Mouse (Mus musculus) midbrain, embryonic 11.5 days (tissue): ENCODE measurements around the gene Nxnl1. TPM values are rescaled to one million over a fixed set of nuclear protein-coding genes. Genes with fewer than 3 reads are reported as not detected.
A peak's percentile ranks its signal among the peaks of the same experiment; 100 is the strongest.

ENCODE experiments used
- ATAC-seq: fragments of 200-750 bp; cut with Nextera tagmentation; 2 replicates; pipeline ENCODE4 v1.8.0; 2017; ENCODE audit warnings: moderate TSS enrichment, moderate library complexity; ENCODE audit not compliant: low FRiP score
- DNase-seq: peaks from one replicate; pipeline ENCODE4 v3.0.0; 2015; ENCODE audit warnings: low spot score; ENCODE audit errors: missing footprints
- H3K27ac ChIP-seq: fragments of 300-500 bp; sonication (generic); 2 replicates; pipeline ENCODE4 v1.5.1; 2014; ENCODE audit warnings: low read depth, low read length
- H3K27me3 ChIP-seq: fragments of 300-500 bp; sonication (generic); 2 replicates; pipeline ENCODE4 v1.6.1; 2014; ENCODE audit warnings: mild to moderate bottlenecking, low read length, moderate library complexity, mixed read lengths; ENCODE audit not compliant: control insufficient read depth, insufficient read depth
- H3K36me3 ChIP-seq: fragments of 300-500 bp; sonication (generic); 2 replicates; pipeline ENCODE4 v1.6.1; 2014; ENCODE audit warnings: mild to moderate bottlenecking, low read length, moderate library complexity, mixed read lengths; ENCODE audit not compliant: control insufficient read depth, insufficient read depth
- H3K4me1 ChIP-seq: fragments of 300-500 bp; sonication (generic); 2 replicates; pipeline ENCODE4 v1.6.1; 2014; ENCODE audit warnings: low read length; ENCODE audit not compliant: control insufficient read depth, insufficient read depth
- H3K4me2 ChIP-seq: fragments of 300-500 bp; sonication (generic); 2 replicates; pipeline ENCODE4 v1.6.1; 2014; ENCODE audit warnings: mild to moderate bottlenecking, moderate library complexity
- H3K4me3 ChIP-seq: fragments of 300-500 bp; sonication (generic); 2 replicates; pipeline ENCODE4 v1.5.1; 2014; ENCODE audit warnings: low read depth, low read length
- H3K9ac ChIP-seq: fragments of 300-500 bp; sonication (generic); 2 replicates; pipeline ENCODE4 v1.6.1; 2014; ENCODE audit warnings: low read length
- H3K9me3 ChIP-seq: fragments of 300-500 bp; sonication (generic); 2 replicates; pipeline ENCODE4 v1.6.1; 2016; ENCODE audit warnings: low read length; ENCODE audit not compliant: control insufficient read depth
- WGBS: fragments of 180-500 bp; shearing (Covaris S2); extraction: QIAGEN DNeasy Blood & Tissue Kit; methylation state at CpG from one replicate; pipeline ENCODE4 v1.1.7; 2014; 5-methylcytosine and 5-hydroxymethylcytosine counted together
- polyA plus RNA-seq: library from polyadenylated mRNA; unstranded; fragments of >200 nt; fragmentation: Nextera tagmentation; extraction: Ambion mirVana; gene quantifications from 2 replicates; pipeline ENCODE4 v1.2.1, GENCODE M21; 2014

Gene Nxnl1
- polyA plus RNA-seq, 1 experiment from 2014 or later: not detected

DNA sequence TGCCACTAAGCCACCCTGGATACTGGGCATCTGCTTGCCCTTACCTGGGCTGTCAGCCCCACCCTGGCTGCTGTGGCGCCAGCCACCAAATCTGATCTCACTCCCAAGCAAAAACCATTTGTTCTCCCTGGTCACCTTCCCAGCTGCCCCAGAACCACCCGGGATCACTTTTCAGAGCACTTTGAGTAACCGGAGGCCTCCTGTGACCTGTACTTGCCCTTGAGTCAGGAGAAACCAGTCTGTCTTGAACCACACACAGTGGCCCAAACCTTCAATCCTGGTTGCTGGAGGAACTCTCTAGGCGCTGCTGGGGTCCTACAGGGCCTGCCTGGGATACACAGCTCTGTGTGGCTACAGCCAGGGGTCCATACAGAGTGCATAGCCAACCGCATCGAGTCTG is 13.6 kb downstream of the Nxnl1 start:
- H3K36me3 ChIP-seq: 0 out of 2 replicates have a peak, but pooled peaks cover 3% of the 10 kb centered on the region
- H3K9me3 ChIP-seq: no peaks in the 10 kb centered on the region
- DNase-seq (no peak), ATAC-seq (no peak)
- H3K9ac ChIP-seq: no peak overlapping the region
- peaks cover 17% of the 10 kb centered on the region for H3K27me3 ChIP-seq
- no peak overlapping the region for H3K4me2 ChIP-seq
- H3K4me1 ChIP-seq: no peaks in the 10 kb centered on the region
- H3K27ac ChIP-seq: no peak overlapping the region
- H3K4me3 ChIP-seq: no peak overlapping the region
- 74% methylated on average over 6 of the region's 6 CpGs for WGBS

DNA sequence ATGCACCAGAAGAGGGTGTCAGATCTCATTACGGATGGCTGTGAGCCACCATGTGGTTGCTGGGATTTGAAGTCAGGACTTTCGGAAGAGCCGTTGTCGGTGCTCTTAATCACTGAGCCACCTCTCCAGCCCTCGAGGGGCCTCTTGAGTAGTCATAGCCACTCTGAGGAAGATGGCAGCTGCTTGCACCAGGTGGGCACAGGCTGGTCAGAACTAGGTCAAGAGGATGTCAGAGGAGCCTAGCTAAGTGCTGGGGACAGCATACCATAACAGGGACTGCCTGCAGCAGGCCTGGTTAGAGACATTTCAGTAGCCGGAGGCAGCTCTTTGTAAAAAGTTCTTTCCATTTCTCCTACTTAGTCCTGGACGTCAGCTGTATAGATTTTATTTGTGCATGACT is 15.6 kb downstream of the Nxnl1 start:
- WGBS: 73% methylated on average over 7 of the region's 7 CpGs
- DNase-seq: no peak
- Histone ChIP-seq H3K4me2 (no peak overlapping the region), H3K36me3 (peaks cover 3% of the 10 kb centered on the region; the same call in 1 of the 2 replicates), H3K4me1 (no peaks in the 10 kb centered on the region), H3K9me3 (no peaks in the 10 kb centered on the region), H3K9ac (no peak overlapping the region), H3K27ac (no peak overlapping the region), H3K27me3 (peaks cover 2% of the 10 kb centered on the region; the same call in 1 of the 2 replicates), H3K4me3 (no peak overlapping the region)
- ATAC-seq: no peak

DNA sequence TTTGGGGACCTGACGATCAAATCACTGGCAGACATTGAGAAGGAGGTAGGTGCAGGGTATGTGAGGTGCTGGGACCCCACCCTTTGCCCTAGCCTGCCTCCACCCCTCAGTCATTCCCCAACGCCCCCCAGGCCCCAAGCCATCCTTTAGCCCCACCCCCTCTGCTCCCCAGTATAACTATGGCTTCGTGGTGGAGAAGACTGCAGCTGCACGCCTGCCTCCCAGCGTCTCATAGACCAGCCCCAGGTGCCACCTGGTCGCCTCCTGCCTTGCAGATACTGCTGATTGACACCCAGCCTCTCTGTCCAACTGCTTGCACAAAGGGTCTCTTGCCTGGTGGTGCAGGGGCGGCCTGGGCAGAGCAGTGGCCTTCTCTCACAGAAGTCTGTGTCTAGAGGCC is 18.8 kb downstream of the Nxnl1 start:
- DNase-seq: no peak
- no peak for ATAC-seq
- WGBS: 84% methylated on average over 7 of the region's 7 CpGs
- H3K9me3 ChIP-seq: no peaks in the 10 kb centered on the region
- no peak overlapping the region for H3K4me3 ChIP-seq
- H3K27me3 ChIP-seq: no peaks in the 10 kb centered on the region
- H3K36me3 ChIP-seq: peaks cover 3% of the 10 kb centered on the region; the same call in 1 of the 2 replicates
- no peak overlapping the region for H3K4me2 ChIP-seq
- no peak overlapping the region for H3K27ac ChIP-seq
- H3K4me1 ChIP-seq: peaks cover 3% of the 10 kb centered on the region; the same call in 1 of the 2 replicates
- no peak overlapping the region for H3K9ac ChIP-seq

GRCm38 (mm10) chr8:71545053-71545452 is 21.3 kb downstream of the Nxnl1 start:
- no peak overlapping the region for H3K9ac ChIP-seq
- no peak overlapping the region for H3K4me3 ChIP-seq
- DNase-seq (no peak), ATAC-seq (no peak)
- no peak overlapping the region for H3K4me2 ChIP-seq
- H3K4me1 ChIP-seq: peaks cover 3% of the 10 kb centered on the region; the same call in 1 of the 2 replicates
- no peaks in the 10 kb centered on the region for H3K9me3 ChIP-seq
- peaks cover 3% of the 10 kb centered on the region; the same call in 1 of the 2 replicates for H3K36me3 ChIP-seq
- H3K27ac ChIP-seq: no peak overlapping the region
- H3K27me3 ChIP-seq: no peaks in the 10 kb centered on the region
- 93% methylated on average over 11 of the region's 11 CpGs for WGBS

DNA sequence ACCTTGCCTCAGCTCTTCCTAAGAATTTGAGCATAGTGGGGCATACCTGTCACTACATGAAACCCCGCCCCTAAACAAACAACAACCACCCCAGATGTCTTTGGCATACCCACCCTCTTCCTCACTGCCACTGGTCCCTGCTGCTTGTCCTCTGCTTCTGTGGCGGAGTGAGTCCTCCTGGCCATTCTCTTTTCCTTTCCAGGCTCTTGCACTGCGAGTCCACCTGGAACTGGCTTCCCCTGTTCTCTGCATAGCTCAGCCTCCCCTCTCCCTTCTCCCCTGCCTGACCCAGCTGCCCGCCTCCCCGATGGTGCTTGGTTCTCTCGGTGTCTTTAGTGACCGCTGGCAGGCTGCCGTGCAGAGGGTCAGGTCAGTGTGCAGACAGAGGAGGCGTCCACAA is 22.6 kb downstream of the Nxnl1 start:
- H3K27ac ChIP-seq: no peak overlapping the region
- 94% methylated on average over 9 of the region's 9 CpGs for WGBS
- H3K4me2 ChIP-seq: peak overlapping the region; percentile 58
- H3K9ac ChIP-seq: no peak overlapping the region
- no peak for ATAC-seq
- no peak overlapping the region; the same call in 1 of the 2 replicates for H3K4me3 ChIP-seq
- H3K36me3 ChIP-seq: peaks cover 3% of the 10 kb centered on the region; the same call in 1 of the 2 replicates
- DNase-seq: no peak
- H3K27me3 ChIP-seq: no peaks in the 10 kb centered on the region
- no peaks in the 10 kb centered on the region for H3K9me3 ChIP-seq
- peaks cover 3% of the 10 kb centered on the region; the same call in 1 of the 2 replicates for H3K4me1 ChIP-seq

GRCm38 (mm10) chr8:71542632-71543343 is 23.6 kb downstream of the Nxnl1 start, which contains the start of gene Mvb12a:
TSS of gene Mvb12a (plus strand) at chr8:71542922.
- Histone ChIP-seq H3K9me3 (no peaks in the 10 kb centered on the region), H3K36me3 (no peaks in the 10 kb centered on the region; the same call in 1 of the 2 replicates), H3K9ac (peak within 1 kb of the TSS; percentile 73), H3K27me3 (peaks cover 2% of the 10 kb centered on the region; the same call in 1 of the 2 replicates), H3K4me2 (peak within 1 kb of the TSS; percentile 58), H3K27ac (no peak within 1 kb of the TSS), H3K4me1 (peaks cover 3% of the 10 kb centered on the region; the same call in 1 of the 2 replicates), H3K4me3 (peak within 1 kb of the TSS; percentile 70)
- WGBS: under 1% methylated on average over 54 of the region's 55 CpGs
- DNase-seq (peak; percentile 99), ATAC-seq (peak; percentile 96)

- Histone ChIP-seq H3K9me3 (no peaks in the 10 kb centered on the region), H3K4me3 (peak within 1 kb of the TSS; percentile 21), H3K27me3 (peaks cover 9% of the 10 kb centered on the region; the same call in 1 of the 2 replicates), H3K36me3 (no peaks in the 10 kb centered on the region), H3K9ac (no peak within 1 kb of the TSS), H3K27ac (no peak within 1 kb of the TSS), H3K4me2 (peak within 1 kb of the TSS; percentile 44), H3K4me1 (peaks cover 3% of the 10 kb centered on the region; the same call in 1 of the 2 replicates)
- ATAC-seq: peak; percentile 51
- peak; percentile 94 for DNase-seq
- 4% methylated on average over 37 of the region's 37 CpGs for WGBS
Observed at GRCm38 (mm10) chr8:71537028-71537867, 29.2 kb downstream of the Nxnl1 start, which contains the start of gene Bst2. TSS of gene Bst2 (minus strand) at chr8:71537456.

GRCm38 (mm10) chr8:71535663-71536062 is 30.7 kb downstream of the Nxnl1 start:
- peaks cover 3% of the 10 kb centered on the region; the same call in 1 of the 2 replicates for H3K4me1 ChIP-seq
- H3K9ac ChIP-seq: no peak overlapping the region
- no peaks in the 10 kb centered on the region for H3K9me3 ChIP-seq
- H3K4me3 ChIP-seq: no peak overlapping the region
- no peak for DNase-seq
- peaks cover 9% of the 10 kb centered on the region; the same call in 1 of the 2 replicates for H3K27me3 ChIP-seq
- no peaks in the 10 kb centered on the region for H3K36me3 ChIP-seq
- H3K27ac ChIP-seq: no peak overlapping the region
- no peak for ATAC-seq
- no peak overlapping the region for H3K4me2 ChIP-seq
- 66% methylated on average over 5 of the region's 5 CpGs for WGBS
